Mouse (Mus musculus): ENCODE results near the gene Zmiz1.

GRCm38 (mm10) chr14:25541213-25541612, 82.2 kb downstream of the Zmiz1 start:
- TF ChIP-seq CTCF (IDR thresholded peaks at IDR 0.05; ENCODE audit: low read depth) (no peak), EP300 (IDR thresholded peaks at IDR 0.05; ENCODE audit: low read depth) (no peak)
